In the genomic region with DNA sequence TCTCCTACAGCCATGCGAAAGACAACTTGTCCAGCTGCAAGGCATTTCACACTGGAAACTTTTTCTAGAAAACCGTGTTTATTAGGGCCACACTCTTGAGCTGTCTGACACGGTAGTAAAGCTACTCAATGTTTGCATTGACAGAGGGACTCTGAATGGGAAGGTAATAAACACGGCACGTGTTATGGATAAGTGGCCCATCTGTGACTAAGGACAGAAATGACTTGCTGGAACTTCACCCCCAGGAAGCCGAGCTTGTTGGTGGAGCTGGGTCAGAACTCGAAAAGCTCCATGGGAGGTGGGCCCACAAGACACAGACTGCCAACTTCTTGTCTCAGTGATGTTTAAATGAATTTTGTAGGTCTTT, we compare ENCODE assay signal across 14 mouse cellular contexts.
"Had no signal": no experiment of that assay in that cellular context is flagged by ENCODE, and none has a peak within 500 bp of the region (broad histone marks: within the 10 kb centered on the region; RNA-seq: fewer than 3 reads in every experiment).

No protein-coding gene starts in this region.

- H3K27ac ChIP-seq: kidney, embryonic 15.5 days; liver, embryonic 13.5 days; midbrain, embryonic 13.5 days; neural tube, embryonic 13.5 days; stomach, postnatal 0 days had no signal

- H3K27me3 ChIP-seq: kidney, embryonic 15.5 days; liver, embryonic 13.5 days; midbrain, embryonic 13.5 days; neural tube, embryonic 13.5 days had no signal

- H3K4me1 ChIP-seq: kidney, embryonic 15.5 days; liver, embryonic 13.5 days; midbrain, embryonic 13.5 days had no signal

- DNase-seq: kidney, adult 11 months; kidney, adult 8-10 months; kidney, postnatal 10 days; kidney, postnatal 36 days; liver, embryonic 13.5 days; lung, adult 2 months; lung, postnatal 14 days; lung, postnatal 4 days; thymus, postnatal 36 days had no signal

- H3K36me3 ChIP-seq: liver, embryonic 13.5 days; neural tube, embryonic 13.5 days had no signal

- H3K4me3 ChIP-seq: kidney, embryonic 15.5 days; liver, embryonic 13.5 days; midbrain, embryonic 13.5 days; myocyte; neural tube, embryonic 13.5 days had no signal
